Mouse (Mus musculus): ENCODE data around the gene Mettl16. TPM values are rescaled to one million over a fixed set of nuclear protein-coding genes. Genes with fewer than 3 reads are reported as not detected.

The Mettl16 gene
- polyA plus RNA-seq, 2 experiments from 2014 or later: 29.2 to 36.8 TPM

- ATAC-seq: peak; percentile 68
Measured at GRCm38 (mm10) chr11:74847919-74848521, 77.4 kb downstream of the Mettl16 start.

DNA sequence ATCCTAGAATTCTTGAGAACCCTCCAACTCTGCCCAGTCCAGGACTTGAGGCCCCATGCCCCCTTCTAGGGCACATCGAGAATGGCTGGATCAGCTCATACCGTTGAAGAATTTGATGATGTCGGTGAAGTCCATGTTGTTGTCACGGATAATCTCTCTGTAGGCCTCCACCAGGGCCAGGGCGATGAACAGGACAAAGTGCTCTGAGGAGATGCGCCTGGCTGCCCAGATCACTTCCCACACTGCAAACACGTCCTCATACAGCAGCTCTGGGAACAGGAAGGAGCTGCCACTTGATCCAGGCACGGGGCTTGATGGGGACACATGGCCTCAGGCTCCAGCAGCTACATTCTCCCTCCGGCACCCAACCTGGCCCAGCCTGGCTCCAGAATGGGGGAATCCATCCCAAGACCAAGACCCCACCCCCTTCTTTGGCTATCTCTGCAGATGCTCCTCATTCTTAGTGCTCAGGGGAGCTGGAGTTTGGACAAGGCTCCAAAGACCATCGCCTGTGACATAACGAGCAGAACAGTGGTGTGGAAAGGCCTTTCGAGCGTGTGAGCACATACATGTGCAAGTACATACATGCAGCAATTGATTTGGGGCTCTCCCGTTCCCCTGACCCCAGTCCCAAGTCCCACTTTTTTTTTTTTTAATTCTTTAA is 80.5 kb downstream of the Mettl16 start:
- no peak for ATAC-seq

DNA sequence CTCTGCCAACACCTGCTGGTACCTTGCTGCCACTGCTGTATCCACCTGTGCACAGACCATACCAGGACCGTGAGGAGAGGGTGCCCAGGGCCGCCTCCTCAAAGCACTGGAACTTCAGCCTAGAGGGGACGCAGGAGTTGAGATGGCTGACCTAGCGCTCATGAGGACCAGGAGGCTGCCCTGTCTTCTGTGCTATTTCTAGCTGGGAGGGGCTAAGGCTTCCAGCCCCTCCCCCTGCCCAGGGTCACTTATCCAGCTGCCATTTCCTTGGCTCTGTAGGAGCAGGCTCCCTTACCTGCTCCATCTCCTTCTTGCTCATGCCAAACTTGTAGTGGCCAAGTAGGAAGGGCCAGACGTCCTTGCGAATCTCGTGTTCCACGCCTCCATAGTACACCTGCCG is 87.1 kb downstream of the Mettl16 start:
- no peak for ATAC-seq

DNA sequence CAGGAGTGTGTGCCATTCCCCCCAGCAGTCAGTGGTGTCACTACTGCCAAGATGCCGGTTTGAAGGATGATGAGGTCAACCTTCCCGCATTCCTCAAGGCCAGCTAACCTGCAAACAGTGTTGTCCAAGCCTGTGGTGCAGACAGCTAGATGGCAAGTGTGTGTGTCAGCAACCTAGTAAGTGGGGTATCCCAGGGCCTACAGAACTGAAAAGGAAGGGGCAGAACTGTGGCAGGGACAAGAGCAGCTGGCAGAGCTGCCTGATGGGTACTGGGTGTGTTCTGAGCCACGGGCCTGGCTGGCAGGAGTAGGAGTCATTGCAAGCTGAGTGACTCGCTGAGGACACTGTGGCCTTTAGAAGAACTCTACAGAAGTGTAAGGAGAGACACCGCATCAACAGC is 91.5 kb downstream of the Mettl16 start:
- ATAC-seq: no peak

DNA sequence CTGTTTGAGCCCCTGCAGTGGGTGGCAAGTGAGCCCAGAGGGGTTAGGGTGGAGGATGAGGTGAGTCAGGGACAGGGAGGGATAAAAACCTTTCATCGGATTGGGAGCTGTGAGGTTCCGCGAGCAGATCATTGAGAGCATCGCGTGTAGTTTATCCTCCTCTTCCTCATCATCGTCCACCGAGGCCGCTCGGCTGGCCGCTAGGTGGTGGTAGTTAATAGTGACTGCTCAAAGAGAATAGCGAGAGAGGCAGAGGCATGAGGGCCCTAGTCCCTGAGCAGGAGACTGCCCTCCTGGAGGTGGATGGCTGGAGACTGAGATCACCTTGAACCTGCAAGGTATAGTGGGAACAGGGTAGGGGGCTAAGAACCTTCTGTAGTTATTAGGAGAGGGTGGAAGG is 92.8 kb downstream of the Mettl16 start:
- no peak for ATAC-seq

- no peak for ATAC-seq
Measured at GRCm38 (mm10) chr11:74864421-74864820, 93.8 kb downstream of the Mettl16 start.

DNA sequence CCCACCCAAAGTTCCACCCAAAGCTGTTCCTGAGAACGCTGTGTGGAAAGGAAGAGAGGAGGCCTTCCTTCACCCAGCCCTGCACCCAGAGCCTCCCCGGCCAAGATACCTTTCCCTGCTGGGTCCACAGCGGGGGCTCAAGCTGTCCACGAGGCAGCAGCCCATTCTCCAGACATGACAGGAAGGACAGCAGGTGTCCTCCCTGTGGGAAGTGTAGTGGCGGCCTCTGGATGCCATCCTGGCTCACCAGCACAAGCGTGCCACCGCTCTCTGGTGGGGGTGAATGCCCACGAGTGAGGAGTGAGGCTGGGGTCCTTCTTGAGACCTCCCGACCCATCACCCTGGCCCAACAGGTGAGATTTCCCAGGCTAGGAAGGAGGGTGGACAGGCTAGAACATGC is 94.6 kb downstream of the Mettl16 start:
- ATAC-seq: no peak

DNA sequence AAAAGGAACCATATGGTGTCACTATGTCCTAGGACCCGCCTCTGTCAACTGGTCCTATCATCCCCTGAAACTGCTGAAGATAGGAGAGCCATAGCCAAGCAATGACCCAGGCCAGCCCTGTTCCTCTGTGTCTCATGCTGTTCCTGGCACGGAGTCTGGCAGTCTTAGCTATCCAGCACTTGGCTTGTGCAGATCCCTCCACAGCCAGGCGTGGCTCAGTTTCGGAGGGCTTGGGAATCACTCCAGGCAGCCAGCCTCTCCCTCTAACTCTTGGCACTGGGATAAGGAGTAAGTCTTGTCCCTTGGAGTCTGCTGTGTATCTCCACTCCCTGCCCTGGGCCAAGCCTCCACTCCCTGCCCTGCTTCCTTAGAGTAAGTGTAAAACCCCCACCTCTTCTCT is 96.0 kb downstream of the Mettl16 start:
- no peak for ATAC-seq

DNA sequence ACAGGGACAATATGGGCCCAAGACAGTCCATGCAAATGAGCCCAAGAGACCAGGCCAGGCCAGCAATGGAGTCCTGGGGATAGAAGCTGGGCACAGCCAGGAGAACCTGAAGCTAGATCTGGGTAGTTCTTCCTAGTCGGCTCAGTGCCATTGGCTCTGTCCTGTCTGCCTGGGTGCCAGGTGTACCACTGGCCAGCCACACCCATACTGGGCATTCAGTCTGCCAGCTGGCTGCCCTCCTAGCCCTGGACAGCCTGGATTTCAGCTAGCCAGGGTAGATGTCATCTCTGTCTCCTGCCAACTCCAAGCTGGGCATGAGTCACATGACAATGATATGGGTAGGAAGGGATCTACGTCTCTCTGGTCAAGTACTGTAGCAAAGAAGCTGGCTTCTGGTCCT is 96.6 kb downstream of the Mettl16 start:
- ATAC-seq: no peak

DNA sequence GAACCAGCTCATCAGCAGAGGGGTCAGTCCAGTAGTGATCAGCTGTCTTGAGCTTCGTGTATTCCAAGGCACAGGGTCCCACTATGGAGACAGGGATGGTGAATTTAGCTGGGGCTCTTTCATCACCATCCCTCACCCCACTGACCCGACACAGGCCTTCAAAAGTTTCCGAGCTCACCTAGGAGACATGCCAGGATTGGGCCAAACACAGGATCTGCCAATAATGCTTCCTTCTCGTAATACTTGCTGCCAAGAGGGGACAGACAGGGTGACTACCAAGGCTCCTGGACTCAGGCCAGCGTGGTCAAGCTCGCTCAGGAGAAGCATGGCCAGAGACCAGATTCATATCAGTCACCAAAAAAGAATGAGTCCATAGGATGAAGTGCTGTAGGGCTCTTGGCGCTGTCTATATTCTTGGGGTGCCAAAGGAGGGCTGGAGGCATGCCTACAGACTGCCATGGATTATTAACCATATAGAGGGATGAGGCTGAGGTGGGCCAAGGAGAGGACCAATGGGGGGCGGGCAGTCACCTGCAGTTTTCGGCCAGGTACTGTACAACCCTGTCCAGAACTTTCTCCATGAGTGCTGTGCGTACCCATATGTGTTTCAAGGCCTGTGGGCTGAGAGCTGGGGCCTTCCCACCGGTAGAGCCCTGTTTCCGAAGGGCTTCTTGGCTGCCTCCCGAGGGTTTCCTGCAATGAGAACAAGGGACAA is 97.6 kb downstream of the Mettl16 start:
- ATAC-seq: no peak

- no peak for ATAC-seq
Measured at GRCm38 (mm10) chr11:74869603-74870002, 99.0 kb downstream of the Mettl16 start.

DNA sequence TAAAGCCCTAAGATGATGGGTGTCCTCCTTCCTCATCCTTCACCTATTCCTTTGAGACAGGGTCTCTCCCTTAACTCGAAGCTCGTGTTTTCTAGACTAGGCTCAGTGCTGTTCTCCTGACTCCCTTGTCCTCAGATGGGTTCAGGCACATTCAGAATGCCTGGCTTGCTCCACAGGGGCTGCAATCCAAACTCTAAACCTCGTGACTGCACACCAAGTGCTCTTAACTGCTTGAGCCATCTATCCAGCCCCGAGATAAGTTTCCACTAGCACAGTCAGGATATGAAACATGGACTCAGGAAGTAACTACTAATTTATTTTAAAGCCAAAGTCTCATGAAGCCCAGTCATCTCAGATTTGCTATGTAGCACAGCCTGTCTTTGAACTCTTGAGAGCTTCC is 99.9 kb downstream of the Mettl16 start:
- ATAC-seq: no peak

GRCm38 (mm10) chr11:74870991-74871622 is 100.5 kb downstream of the Mettl16 start:
- no peak for ATAC-seq

DNA sequence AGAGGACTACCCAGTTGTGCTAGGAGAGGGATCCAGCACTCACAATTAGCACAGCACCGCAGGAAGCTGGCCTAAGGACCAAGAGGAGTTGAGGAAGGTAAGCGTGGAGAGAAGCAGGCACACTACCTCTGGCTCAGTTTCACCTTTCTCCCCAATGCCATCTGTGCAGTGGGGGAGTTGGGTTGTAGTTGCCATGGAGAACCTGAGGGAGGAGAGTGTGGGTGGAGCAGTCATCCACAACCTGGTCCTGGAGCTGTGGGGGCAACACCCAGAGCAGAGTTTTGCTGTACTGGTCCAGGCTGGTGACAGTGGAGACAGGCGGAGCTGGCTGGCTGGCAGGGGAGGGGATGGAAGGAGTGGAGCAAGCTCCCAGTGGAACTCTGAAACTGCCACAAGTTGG is 104.0 kb downstream of the Mettl16 start:
- no peak for ATAC-seq

- no peak for ATAC-seq
Measured at GRCm38 (mm10) chr11:74876801-74877200, 106.2 kb downstream of the Mettl16 start.

Other genes starting within 250 kb of the Mettl16 start
- gene Rap1gap2, start 159.9 kb upstream of the Mettl16 start, polyA plus RNA-seq (2017; shearing (Covaris generic)): 1 to 10 TPM; 1.3 to 1.9 TPM
- gene Ccdc92b, start 151.2 kb upstream of the Mettl16 start, polyA plus RNA-seq (2017; shearing (Covaris generic)): not detected
- 10 to 100 TPM in 1 of 2 experiments, 1 to 10 TPM in 1; 7.8 to 12.2 TPM for gene Cluh, start 121.3 kb upstream of the Mettl16 start, polyA plus RNA-seq (2017; shearing (Covaris generic))
- gene Pafah1b1, start 46.2 kb upstream of the Mettl16 start, polyA plus RNA-seq (2017; shearing (Covaris generic)): 10 to 100 TPM; 63.6 to 82.3 TPM
- 1 to 10 TPM; 5.1 to 5.9 TPM for gene Mnt, start 60.1 kb downstream of the Mettl16 start, polyA plus RNA-seq (2017; shearing (Covaris generic))
- 1 to 10 TPM; 2.8 to 3.3 TPM for gene Sgsm2, start 126.2 kb downstream of the Mettl16 start, polyA plus RNA-seq (2017; shearing (Covaris generic))
- 10 to 100 TPM; 38.5 to 53.0 TPM for gene Tsr1, start 127.2 kb downstream of the Mettl16 start, polyA plus RNA-seq (2017; shearing (Covaris generic))
- gene Smg6, start 155.0 kb downstream of the Mettl16 start, polyA plus RNA-seq (2017; shearing (Covaris generic)): 10 to 100 TPM; 16.5 to 21.8 TPM
- gene Srr, start 155.1 kb downstream of the Mettl16 start, polyA plus RNA-seq (2017; shearing (Covaris generic)): 1 to 10 TPM; 7.8 to 8.9 TPM